Mouse (Mus musculus) MEL (cell line): Measurements from ENCODE around the gene Gns.

ENCODE experiments used
- MAX ChIP-seq: IDR thresholded peaks from 2 replicates; pipeline ENCODE4 v1.6.1; 2011; ENCODE audit warnings: low read length, improper control_type of control experiment
- POLR2A ChIP-seq, 2 experiments: IDR thresholded peaks; 2 replicates each; pipeline ENCODE4 v1.6.1; 2011 to 2012; ENCODE audit warnings: low read length in 2 of 2, mild to moderate bottlenecking in 2 of 2, control low read depth in 1 of 2, improper control_type of control experiment in 1 of 2, low read depth in 1 of 2, moderate library complexity in 1 of 2; ENCODE audit not compliant: control insufficient read depth in 1 of 2, insufficient read depth in 1 of 2, poor library complexity in 1 of 2
- POLR2AphosphoS5 ChIP-seq: IDR thresholded peaks from 2 replicates; pipeline ENCODE4 v1.6.1; 2012; ENCODE audit warnings: low read depth, borderline replicate concordance, mild to moderate bottlenecking, inconsistent platforms, low read length, moderate library complexity, mixed read lengths
- UBTF ChIP-seq: IDR thresholded peaks from 2 replicates; pipeline ENCODE4 v1.6.1; 2012; ENCODE audit warnings: low read depth, mild to moderate bottlenecking, inconsistent platforms, low read length, improper control_type of control experiment, moderate library complexity, borderline replicate concordance; ENCODE audit not compliant: insufficient read depth
- ZC3H11A ChIP-seq: IDR thresholded peaks from 2 replicates; pipeline ENCODE4 v1.6.1; 2012; ENCODE audit warnings: low read depth, mild to moderate bottlenecking, inconsistent platforms, low read length, improper control_type of control experiment
- ZMIZ1 ChIP-seq: IDR thresholded peaks from 2 replicates; pipeline ENCODE4 v1.6.1; 2012; ENCODE audit warnings: low read depth, mild to moderate bottlenecking, inconsistent platforms, low read length, improper control_type of control experiment, moderate library complexity

DNA sequence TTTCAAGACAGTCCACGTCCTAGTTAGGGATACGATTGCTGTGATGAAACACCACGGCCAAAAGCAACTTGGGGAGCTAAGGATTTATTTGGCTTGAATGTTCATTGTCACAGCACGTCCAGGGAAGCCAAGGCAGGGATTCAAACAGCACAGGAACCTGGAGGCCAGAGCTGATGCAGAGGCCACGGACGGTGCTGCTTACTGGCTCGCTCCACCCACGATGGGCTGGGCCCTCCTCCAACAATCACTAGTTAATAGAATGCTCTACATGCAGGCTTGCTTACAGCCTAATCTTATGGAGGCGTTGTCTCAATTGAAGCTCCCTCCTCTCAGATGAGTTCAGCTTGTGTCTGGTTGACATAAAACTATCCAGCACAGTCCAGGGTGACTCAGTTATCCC is 2.9 kb downstream of the Gns start:
- TF ChIP-seq ZMIZ1 (no peak), MAX (no peak), ZC3H11A (no peak), POLR2AphosphoS5 (no peak), UBTF (no peak), POLR2A (IDR thresholded peaks at IDR 0.05; ENCODE audit: control insufficient read depth in 1 of 2, insufficient read depth in 1 of 2, low read depth in 1 of 2, low read length in 2 of 2, poor library complexity in 1 of 2) (no peak)
